26 mouse cellular contexts compared by ENCODE assay signal in genomic region chr7:139479077-139479476, GRCm38 (mm10).
A peak's percentile ranks its signal among the peaks of the same experiment; 100 is the strongest.
DNase-seq lines count a peak whose midpoint lies in the region; ATAC-seq and TF ChIP-seq lines count a peak whose summit lies in the region.
"Had no signal": no experiment of that assay in that cellular context is flagged by ENCODE, and none has a peak within 500 bp of the region (broad histone marks: within the 10 kb centered on the region; RNA-seq: fewer than 3 reads in every experiment).

No protein-coding gene starts in this region.

- no peaks in the 10 kb centered on the region for H3K36me3 ChIP-seq in MEL (ENCODE audit: control insufficient read depth in 1 of 2, insufficient read depth in 2 of 2, low read length in 2 of 2)
- H3K36me3 ChIP-seq: forebrain, embryonic 10.5 days; forebrain, embryonic 12.5 days; forebrain, embryonic 15.5 days; G1E had no signal

- H3K27me3 ChIP-seq in cerebellum, adult 2 months (ENCODE audit: control insufficient read depth, insufficient read depth, low read length): no peaks in the 10 kb centered on the region
- no peaks in the 10 kb centered on the region for H3K27me3 ChIP-seq in MEL (ENCODE audit: control insufficient read depth in 1 of 2, insufficient read depth in 2 of 2, low read length in 2 of 2)
- H3K27me3 ChIP-seq: CH12.LX; embryonic facial prominence, embryonic 13.5 days; embryonic facial prominence, embryonic 15.5 days; forebrain, embryonic 15.5 days had no signal

- no peak for DNase-seq in cerebellum, adult 2 months
- no peak for DNase-seq in cerebellum, postnatal 4 days (ENCODE audit: low spot score in 2 of 2)
- DNase-seq in layer of hippocampus, adult 2 months (ENCODE audit: low spot score in 2 of 2): no peak
- DNase-seq in layer of hippocampus, adult 8-10 months (ENCODE audit: low spot score in 2 of 2): no peak
- peak; percentile 21 for DNase-seq in MEL (ENCODE audit: low read depth, low spot score)
- DNase-seq in urinary bladder, postnatal 25 days (ENCODE audit: low spot score): no peak
- DNase-seq: adrenal gland, adult 2 months; adrenal gland, postnatal 10 days; adrenal gland, postnatal 25 days; B cell, adult 2 months; cerebellum, adult 11-12 months; cerebellum, adult 8-10 months; cerebellum, adult 9-11 months; cerebellum, postnatal 14 days; cerebellum, postnatal 36 days; embryo, embryonic 11 days had no signal

- TF ChIP-seq POLR2A in cerebellum, adult 2 months (IDR thresholded peaks at IDR 0.05; ENCODE audit: borderline replicate concordance, insufficient read depth, low read length): no peak
- TF ChIP-seq POLR2A in MEL (IDR thresholded peaks at IDR 0.05; ENCODE audit: control insufficient read depth in 1 of 2, insufficient read depth in 1 of 2, low read depth in 1 of 2, low read length in 2 of 2, poor library complexity in 1 of 2): no peak

- peak overlapping the region; percentile 39; the same call in 1 of the 2 replicates for H3K27ac ChIP-seq in cerebellum, adult 2 months (ENCODE audit: insufficient read depth, low read length)
- H3K27ac ChIP-seq in layer of hippocampus, adult 2 months: peak overlapping the region; percentile 75
- H3K27ac ChIP-seq in MEL (ENCODE audit: control insufficient read depth, low read depth, low read length): no peak overlapping the region
- H3K27ac ChIP-seq: embryonic facial prominence, embryonic 13.5 days; embryonic facial prominence, embryonic 15.5 days; forebrain, embryonic 10.5 days; forebrain, embryonic 12.5 days; forebrain, embryonic 15.5 days had no signal

- H3K9ac ChIP-seq in MEL (ENCODE audit: control insufficient read depth, low read depth, low read length, poor library complexity, severe bottlenecking): no peak overlapping the region
- H3K9ac ChIP-seq: embryonic facial prominence, embryonic 13.5 days; embryonic facial prominence, embryonic 15.5 days; forebrain, embryonic 12.5 days; forebrain, embryonic 15.5 days had no signal

- peaks cover 21% of the 10 kb centered on the region for H3K4me1 ChIP-seq in cerebellum, adult 2 months (ENCODE audit: control insufficient read depth, insufficient read depth, low read length)
- H3K4me1 ChIP-seq in MEL (ENCODE audit: control insufficient read depth in 1 of 2, insufficient read depth in 2 of 2, low read length in 2 of 2): no peaks in the 10 kb centered on the region; a peak in 1 of 4 replicates
- H3K4me1 ChIP-seq: embryonic facial prominence, embryonic 13.5 days; embryonic facial prominence, embryonic 15.5 days; forebrain, embryonic 10.5 days; forebrain, embryonic 12.5 days; forebrain, embryonic 15.5 days had no signal

- peak; percentile 11; the same call in 1 of the 2 replicates for ATAC-seq in megakaryocyte-erythroid progenitor cell, adult 5-6 weeks (replicated peaks; ENCODE audit: low FRiP score, low TSS enrichment, poor library complexity, severe bottlenecking)
- ATAC-seq: CD4-positive, CD25-positive, alpha-beta regulatory T cell, adult 4 months; forebrain, embryonic 15.5 days had no signal

- no peaks in the 10 kb centered on the region for H3K9me3 ChIP-seq in MEL (replicated peaks; ENCODE audit: insufficient read depth, low read length)
- H3K9me3 ChIP-seq: embryonic facial prominence, embryonic 13.5 days; embryonic facial prominence, embryonic 15.5 days; forebrain, embryonic 10.5 days; forebrain, embryonic 12.5 days; forebrain, embryonic 15.5 days had no signal

- TF ChIP-seq EP300 in MEL (IDR thresholded peaks at IDR 0.05; ENCODE audit: low read depth in 1 of 2, low read length in 2 of 2): peak; percentile 38 to 51; a peak in 2 of 4 replicates

- TF ChIP-seq RAD21 in MEL (IDR thresholded peaks at IDR 0.05; ENCODE audit: low read depth, low read length): no peak

- 25% methylated on average over 1 of the region's 1 CpGs for WGBS in cerebellum, adult 2 months

- TF ChIP-seq CTCF in cerebellum, adult 2 months (IDR thresholded peaks at IDR 0.05; ENCODE audit: borderline replicate concordance, insufficient read depth, low read depth, low read length): no peak
- no peak for TF ChIP-seq CTCF in layer of hippocampus, adult 2 months (conservative IDR thresholded peaks at IDR 0.05)
- TF ChIP-seq CTCF in MEL (IDR thresholded peaks at IDR 0.05 in 2 of 3, conservative IDR thresholded peaks at IDR 0.05 in 1 of 3; ENCODE audit: control insufficient read depth in 1 of 3, insufficient read depth in 1 of 3, low read depth in 2 of 3, low read length in 3 of 3, poor library complexity in 1 of 3, severe bottlenecking in 1 of 3): no peak

- no peaks in the 10 kb centered on the region for H3K79me2 ChIP-seq in MEL (ENCODE audit: control insufficient read depth, insufficient read depth, low read length, poor library complexity)

- H3K4me3 ChIP-seq in cerebellum, adult 2 months (replicated peaks; ENCODE audit: insufficient read depth, low read depth, low read length): no peak overlapping the region
- no peak overlapping the region for H3K4me3 ChIP-seq in layer of hippocampus, adult 2 months
- H3K4me3 ChIP-seq in MEL (ENCODE audit: control insufficient read depth in 1 of 2, insufficient read depth in 1 of 2, low read depth in 2 of 2, low read length in 2 of 2): no peak overlapping the region
- H3K4me3 ChIP-seq: embryonic facial prominence, embryonic 13.5 days; embryonic facial prominence, embryonic 15.5 days; erythroblast, embryonic 14.5 days; forebrain, embryonic 10.5 days; forebrain, embryonic 12.5 days; forebrain, embryonic 15.5 days had no signal

TF ChIP-seq in MEL, 35 proteins besides CTCF, POLR2A, EP300 and RAD21:
- no peak for TF ChIP-seq NELFE (IDR thresholded peaks at IDR 0.05; ENCODE audit: low read depth, low read length)
- TF ChIP-seq MAX (IDR thresholded peaks at IDR 0.05; ENCODE audit: low read length): no peak
- no peak for TF ChIP-seq ZC3H11A (IDR thresholded peaks at IDR 0.05; ENCODE audit: low read depth, low read length)
- no peak for TF ChIP-seq GABPA (IDR thresholded peaks at IDR 0.05; ENCODE audit: low read depth, low read length)
- TF ChIP-seq ETS1 (IDR thresholded peaks at IDR 0.05; ENCODE audit: low read depth, low read length): no peak
- 0 out of 2 replicates have a peak, but pooled peaks have one; percentile 13 for TF ChIP-seq ZNF384 (IDR thresholded peaks at IDR 0.05; ENCODE audit: low read depth, low read length)
- no peak; the same call in 1 of the 2 replicates for TF ChIP-seq TAL1 (IDR thresholded peaks at IDR 0.05; ENCODE audit: low read length)
- TF ChIP-seq POLR2AphosphoS5 (IDR thresholded peaks at IDR 0.05; ENCODE audit: borderline replicate concordance, low read depth, low read length): no peak
- TF ChIP-seq USF1 (IDR thresholded peaks at IDR 0.05; ENCODE audit: low read depth, low read length): no peak
- peak; percentile 51; the same call in 1 of the 2 replicates for TF ChIP-seq GATA1 (IDR thresholded peaks at IDR 0.05; ENCODE audit: low read depth, low read length)
